In genomic region chr3:108094146-108094545, GRCm38 (mm10) we compare ENCODE assay signal across 23 mouse cellular contexts. TPM values are rescaled to one million over a fixed set of nuclear protein-coding genes. Genes with fewer than 3 reads are reported as not detected.
DNase-seq lines count a peak whose midpoint lies in the region; ATAC-seq and TF ChIP-seq lines count a peak whose summit lies in the region.
"Had no signal": no experiment of that assay in that cellular context is flagged by ENCODE, and none has a peak within 500 bp of the region (broad histone marks: within the 10 kb centered on the region; RNA-seq: fewer than 3 reads in every experiment).

No protein-coding gene starts in this region.

- no peak overlapping the region for H3K4me3 ChIP-seq in heart, embryonic 10.5 days
- no peak overlapping the region for H3K4me3 ChIP-seq in midbrain, embryonic 13.5 days (replicated peaks)
- H3K4me3 ChIP-seq in midbrain, embryonic 10.5 days: no peak overlapping the region
- H3K4me3 ChIP-seq: embryonic facial prominence, embryonic 10.5 days; forebrain, embryonic 15.5 days; heart, embryonic 12.5 days; hindbrain, embryonic 13.5 days; limb, embryonic 15.5 days had no signal

- peak; percentile 47 for DNase-seq in heart, embryonic 10.5 days (ENCODE audit: low spot score)
- no peak for DNase-seq in heart, postnatal 10 days
- DNase-seq in midbrain, embryonic 10.5 days (ENCODE audit: low spot score): no peak
- DNase-seq in brain, embryonic 14.5 days (ENCODE audit: low read depth): peak; percentile 58
- peak; percentile 83 for DNase-seq in retina, postnatal 7 days (ENCODE audit: low read depth, low spot score)
- DNase-seq in layer of hippocampus, postnatal 36 days: no peak
- DNase-seq: cerebellum, adult 11-12 months; heart, postnatal 14 days; kidney, adult 8-10 months; kidney, postnatal 10 days; left cerebral cortex, postnatal 4 days; lung, postnatal 4 days; thymus, adult 18-20 months; thymus, postnatal 4 days had no signal

- no peak overlapping the region for H3K27ac ChIP-seq in heart, embryonic 10.5 days
- H3K27ac ChIP-seq in midbrain, embryonic 13.5 days: no peak overlapping the region
- no peak overlapping the region for H3K27ac ChIP-seq in midbrain, embryonic 10.5 days (replicated peaks)
- H3K27ac ChIP-seq: embryonic facial prominence, embryonic 10.5 days; forebrain, embryonic 15.5 days; hindbrain, embryonic 13.5 days; limb, embryonic 15.5 days had no signal

- H3K9me3 ChIP-seq in heart, embryonic 10.5 days: no peaks in the 10 kb centered on the region
- no peaks in the 10 kb centered on the region for H3K9me3 ChIP-seq in midbrain, embryonic 13.5 days
- H3K9me3 ChIP-seq in midbrain, embryonic 10.5 days (replicated peaks): no peaks in the 10 kb centered on the region
- H3K9me3 ChIP-seq: embryonic facial prominence, embryonic 10.5 days; forebrain, embryonic 15.5 days; heart, embryonic 12.5 days; hindbrain, embryonic 13.5 days; limb, embryonic 15.5 days had no signal

- peak; percentile 17; the same call in 1 of the 2 replicates for ATAC-seq in midbrain, embryonic 13.5 days
- ATAC-seq: forebrain, embryonic 15.5 days; inflammation-experienced regulatory T-cells, adult 6 months had no signal

- H3K27me3 ChIP-seq in heart, embryonic 10.5 days (ENCODE audit: insufficient read depth, poor library complexity, severe bottlenecking): peaks cover 4% of the 10 kb centered on the region; the same call in 1 of the 2 replicates
- peaks cover 3% of the 10 kb centered on the region; the same call in 1 of the 2 replicates for H3K27me3 ChIP-seq in midbrain, embryonic 13.5 days
- H3K27me3 ChIP-seq in midbrain, embryonic 10.5 days (ENCODE audit: low read depth, poor library complexity, severe bottlenecking): peaks cover 17% of the 10 kb centered on the region; the same call in 1 of the 2 replicates
- H3K27me3 ChIP-seq: forebrain, embryonic 15.5 days; heart, embryonic 12.5 days; hindbrain, embryonic 13.5 days; limb, embryonic 15.5 days had no signal

- H3K4me1 ChIP-seq in heart, embryonic 10.5 days: peaks cover 26% of the 10 kb centered on the region
- H3K4me1 ChIP-seq in midbrain, embryonic 13.5 days (replicated peaks): no peaks in the 10 kb centered on the region
- peaks cover 22% of the 10 kb centered on the region for H3K4me1 ChIP-seq in midbrain, embryonic 10.5 days
- H3K4me1 ChIP-seq: forebrain, embryonic 15.5 days; hindbrain, embryonic 13.5 days had no signal

- no peak for TF ChIP-seq CTCF in brain, embryonic 14.5 days (IDR thresholded peaks at IDR 0.05; ENCODE audit: borderline replicate concordance, extremely low read depth, insufficient read depth, insufficient read length)

- H3K4me2 ChIP-seq in midbrain, embryonic 13.5 days (replicated peaks): no peak overlapping the region
- H3K4me2 ChIP-seq: forebrain, embryonic 15.5 days; heart, embryonic 12.5 days; hindbrain, embryonic 13.5 days; limb, embryonic 15.5 days had no signal

- intact Hi-C loops in heart, postnatal 10 days (cut with DNase I): no loop called here

- H3K9ac ChIP-seq in midbrain, embryonic 13.5 days (replicated peaks): no peak overlapping the region
- H3K9ac ChIP-seq: forebrain, embryonic 15.5 days; heart, embryonic 12.5 days; hindbrain, embryonic 13.5 days; limb, embryonic 15.5 days had no signal

- TF ChIP-seq POLR2A in brain, embryonic 14.5 days (IDR thresholded peaks at IDR 0.05; ENCODE audit: borderline replicate concordance, extremely low read depth, insufficient read depth, insufficient read length, poor library complexity, severe bottlenecking): no peak

- 58% methylated on average over 1 of the region's 1 CpGs for WGBS in heart, embryonic 10.5 days
- 64% methylated on average over 1 of the region's 1 CpGs for WGBS in midbrain, embryonic 13.5 days
- WGBS in midbrain, embryonic 10.5 days: 68% methylated on average over 1 of the region's 1 CpGs

- no peaks in the 10 kb centered on the region for H3K36me3 ChIP-seq in heart, embryonic 10.5 days
- H3K36me3 ChIP-seq in midbrain, embryonic 13.5 days: no peaks in the 10 kb centered on the region
- H3K36me3 ChIP-seq in midbrain, embryonic 10.5 days: no peaks in the 10 kb centered on the region
- H3K36me3 ChIP-seq: embryonic facial prominence, embryonic 10.5 days; forebrain, embryonic 15.5 days; heart, embryonic 12.5 days; hindbrain, embryonic 13.5 days; limb, embryonic 15.5 days had no signal

RNA-seq across cellular contexts. Expression of gene Gnat2, which starts 1.6 kb away (rescaled TPM):
- polyA plus RNA-seq in heart, embryonic 10.5 days (2016; fragmentation: Nextera tagmentation; extraction: Ambion mirVana): 1.1 and 1.9 TPM in 2 replicates
- total RNA-seq in heart, postnatal 10 days (2021): under 1 TPM in 1 of 2 experiments, not detected in 1; 0.38 TPM
- 0.43 and 0.48 TPM in 2 replicates for polyA plus RNA-seq in midbrain, embryonic 13.5 days (2015; fragmentation: Nextera tagmentation; extraction: Ambion mirVana)
- polyA plus RNA-seq in midbrain, embryonic 10.5 days (2016; fragmentation: Nextera tagmentation; extraction: Ambion mirVana): 0.72 and 1.5 TPM in 2 replicates
- 0.05 and 0.18 TPM in 2 replicates for polyA plus RNA-seq in brain, embryonic 14.5 days (2012; rRNA removed)
- total RNA-seq in layer of hippocampus, postnatal 36 days (2021): not detected
- total RNA-seq: layer of hippocampus, postnatal 10 days; megakaryocyte-erythroid progenitor cell, adult 5-6 weeks had no signal
- polyA plus RNA-seq: inflammation-experienced regulatory T-cells, adult 6 months had no signal

RNA-seq across cellular contexts. Expression of gene Ampd2, which starts 7.7 kb away (rescaled TPM):
- 57.5 and 62.8 TPM in 2 replicates for polyA plus RNA-seq in heart, embryonic 10.5 days (2016; fragmentation: Nextera tagmentation; extraction: Ambion mirVana)
- total RNA-seq in heart, postnatal 10 days (2021): 10 to 100 TPM; 12.2 to 14.7 TPM
- polyA plus RNA-seq in midbrain, embryonic 13.5 days (2015; fragmentation: Nextera tagmentation; extraction: Ambion mirVana): 53.6 and 54.5 TPM in 2 replicates
- 60.0 and 63.8 TPM in 2 replicates for polyA plus RNA-seq in midbrain, embryonic 10.5 days (2016; fragmentation: Nextera tagmentation; extraction: Ambion mirVana)
- 111 and 118 TPM in 2 replicates for polyA plus RNA-seq in brain, embryonic 14.5 days (2012; rRNA removed)
- total RNA-seq in layer of hippocampus, postnatal 36 days (2021): 10 to 100 TPM; 74.2 to 76.2 TPM

RNA-seq across cellular contexts. Expression of gene Gstm4, which starts 49.5 kb away (rescaled TPM):
- polyA plus RNA-seq in heart, embryonic 10.5 days (2016; fragmentation: Nextera tagmentation; extraction: Ambion mirVana): 16.9 and 21.1 TPM in 2 replicates
- 10 to 100 TPM; 11.1 to 13.3 TPM for total RNA-seq in heart, postnatal 10 days (2021)
- polyA plus RNA-seq in midbrain, embryonic 13.5 days (2015; fragmentation: Nextera tagmentation; extraction: Ambion mirVana): 13.8 and 14.2 TPM in 2 replicates
- 12.4 and 14.1 TPM in 2 replicates for polyA plus RNA-seq in midbrain, embryonic 10.5 days (2016; fragmentation: Nextera tagmentation; extraction: Ambion mirVana)
- polyA plus RNA-seq in brain, embryonic 14.5 days (2012; rRNA removed): 13.2 and 15.3 TPM in 2 replicates
- 10 to 100 TPM; 11.3 to 12.4 TPM for total RNA-seq in layer of hippocampus, postnatal 36 days (2021)

RNA-seq across cellular contexts. Expression of gene Gnai3, which starts 51.8 kb away (rescaled TPM):
- polyA plus RNA-seq in heart, embryonic 10.5 days (2016; fragmentation: Nextera tagmentation; extraction: Ambion mirVana): 106 and 131 TPM in 2 replicates
- 10 to 100 TPM; 35.1 to 37.9 TPM for total RNA-seq in heart, postnatal 10 days (2021)
- 148 and 152 TPM in 2 replicates for polyA plus RNA-seq in midbrain, embryonic 13.5 days (2015; fragmentation: Nextera tagmentation; extraction: Ambion mirVana)
- polyA plus RNA-seq in midbrain, embryonic 10.5 days (2016; fragmentation: Nextera tagmentation; extraction: Ambion mirVana): 204 and 211 TPM in 2 replicates
- 79.0 and 86.6 TPM in 2 replicates for polyA plus RNA-seq in brain, embryonic 14.5 days (2012; rRNA removed)
- total RNA-seq in layer of hippocampus, postnatal 36 days (2021): 10 to 100 TPM; 32.4 to 32.9 TPM

Comparison
In these comparisons a context has a peak if more than half of its experiments do, and no peak if none do; other contexts are left out.
1. DNase-seq: peak in heart, embryonic 10.5 days (single experiment), brain, embryonic 14.5 days (single experiment) and retina, postnatal 7 days (single experiment); none in heart, postnatal 10 days (0 of 2), midbrain, embryonic 10.5 days (single experiment) and layer of hippocampus, postnatal 36 days (0 of 2).